Comparison of ENCODE assay signal across 27 mouse cellular contexts in genomic region chr2:170255997-170256396, GRCm38 (mm10).
DNase-seq lines count a peak whose midpoint lies in the region; ATAC-seq and TF ChIP-seq lines count a peak whose summit lies in the region.
"Had no signal": no experiment of that assay in that cellular context is flagged by ENCODE, and none has a peak within 500 bp of the region (broad histone marks: within the 10 kb centered on the region; RNA-seq: fewer than 3 reads in every experiment).

No protein-coding gene starts in this region.

- no peaks in the 10 kb centered on the region for H3K9me3 ChIP-seq in liver, embryonic 14.5 days (ENCODE audit: control insufficient read depth, low read length)
- H3K9me3 ChIP-seq in liver, embryonic 12.5 days (replicated peaks): no peaks in the 10 kb centered on the region
- H3K9me3 ChIP-seq: embryonic facial prominence, embryonic 13.5 days; embryonic facial prominence, embryonic 15.5 days; forebrain, embryonic 15.5 days had no signal

- no peaks in the 10 kb centered on the region for H3K36me3 ChIP-seq in liver, embryonic 14.5 days (replicated peaks; ENCODE audit: control insufficient read depth, insufficient read depth, low read depth)
- H3K36me3 ChIP-seq in liver, embryonic 12.5 days: no peaks in the 10 kb centered on the region
- no peaks in the 10 kb centered on the region for H3K36me3 ChIP-seq in testis, adult 2 months (ENCODE audit: control insufficient read depth, insufficient read depth, low read length)
- H3K36me3 ChIP-seq: embryonic facial prominence, embryonic 13.5 days; embryonic facial prominence, embryonic 15.5 days; forebrain, embryonic 15.5 days had no signal

- WGBS in liver, embryonic 14.5 days (ENCODE audit: insufficient replicate concordance): 76% methylated on average over 5 of the region's 5 CpGs
- 79% methylated on average over 5 of the region's 5 CpGs for WGBS in liver, embryonic 12.5 days (ENCODE audit: insufficient replicate concordance)

- no peak for DNase-seq in liver, embryonic 14.5 days (ENCODE audit: low read depth in 3 of 3, low spot score in 3 of 3)
- no peak for DNase-seq in testis, postnatal 14 days (ENCODE audit: low spot score)
- DNase-seq in R1 (ENCODE audit: low read depth, low spot score): peak; percentile 35
- DNase-seq in cerebellum, adult 9-11 months: no peak
- no peak for DNase-seq in layer of hippocampus, adult 9-11 months
- DNase-seq: adrenal gland, adult 8-10 months; adrenal gland, postnatal 14 days; adrenal gland, postnatal 36 days; B cell, adult 2 months; cerebellum, adult 11-12 months; cerebellum, adult 2 months; cerebellum, adult 9-10 months; cerebellum, postnatal 14 days; cerebellum, postnatal 36 days; embryo, embryonic 11 days; forebrain, postnatal 0 days had no signal

- H3K9ac ChIP-seq in liver, embryonic 14.5 days (replicated peaks): no peak overlapping the region
- H3K9ac ChIP-seq in liver, embryonic 12.5 days: no peak overlapping the region
- H3K9ac ChIP-seq: embryonic facial prominence, embryonic 13.5 days; embryonic facial prominence, embryonic 15.5 days; forebrain, embryonic 13.5 days; forebrain, embryonic 15.5 days; forebrain, postnatal 0 days had no signal

- ATAC-seq in liver, embryonic 14.5 days (ENCODE audit: insufficient read depth): no peak
- no peak for ATAC-seq in liver, embryonic 12.5 days
- ATAC-seq: activated CD4-positive, CD25-positive, alpha-beta regulatory T cell, adult 4 months; CD4-positive, CD25-positive, alpha-beta regulatory T cell, adult 4 months; forebrain, embryonic 13.5 days; forebrain, embryonic 15.5 days; forebrain, postnatal 0 days; Patski had no signal

- TF ChIP-seq POLR2A in testis, adult 2 months (IDR thresholded peaks at IDR 0.05; ENCODE audit: control insufficient read depth, low read depth, low read length): no peak
- TF ChIP-seq POLR2A in embryonic fibroblast, embryonic 13.5 days (IDR thresholded peaks at IDR 0.05; ENCODE audit: low read depth, low read length): no peak

- H3K4me3 ChIP-seq in liver, embryonic 14.5 days (ENCODE audit: insufficient read depth in 1 of 2, low read depth in 2 of 2, low read length in 2 of 2): no peak overlapping the region
- no peak overlapping the region for H3K4me3 ChIP-seq in liver, embryonic 12.5 days
- H3K4me3 ChIP-seq in testis, adult 2 months (ENCODE audit: control insufficient read depth, low read depth, low read length): no peak overlapping the region
- H3K4me3 ChIP-seq in embryonic fibroblast, embryonic 13.5 days (ENCODE audit: insufficient read depth, low read length): no peak overlapping the region
- H3K4me3 ChIP-seq: embryonic facial prominence, embryonic 13.5 days; embryonic facial prominence, embryonic 15.5 days; forebrain, embryonic 13.5 days; forebrain, embryonic 15.5 days had no signal

- no peak overlapping the region for H3K27ac ChIP-seq in liver, embryonic 14.5 days
- no peak overlapping the region for H3K27ac ChIP-seq in liver, embryonic 12.5 days
- H3K27ac ChIP-seq in testis, adult 2 months (ENCODE audit: control insufficient read depth, insufficient read depth, low read depth, low read length): no peak overlapping the region
- no peak overlapping the region for H3K27ac ChIP-seq in embryonic fibroblast, embryonic 13.5 days (ENCODE audit: insufficient read depth, low read length)
- H3K27ac ChIP-seq: embryonic facial prominence, embryonic 13.5 days; embryonic facial prominence, embryonic 15.5 days; forebrain, embryonic 13.5 days; forebrain, embryonic 15.5 days had no signal

- peaks cover 0 to 14% of the 10 kb centered on the region in 2 experiments; a peak in 2 of 4 replicates for H3K4me1 ChIP-seq in liver, embryonic 14.5 days (replicated peaks; ENCODE audit: control insufficient read depth in 2 of 2, insufficient read depth in 2 of 2, low read length in 1 of 2)
- peaks cover 19% of the 10 kb centered on the region for H3K4me1 ChIP-seq in liver, embryonic 12.5 days
- H3K4me1 ChIP-seq in testis, adult 2 months (ENCODE audit: control insufficient read depth, insufficient read depth, low read length): no peaks in the 10 kb centered on the region
- H3K4me1 ChIP-seq in embryonic fibroblast, embryonic 13.5 days (ENCODE audit: control insufficient read depth, insufficient read depth, low read length): peaks cover 6% of the 10 kb centered on the region; the same call in 1 of the 2 replicates
- H3K4me1 ChIP-seq: embryonic facial prominence, embryonic 15.5 days; forebrain, embryonic 15.5 days had no signal

- H3K4me2 ChIP-seq in liver, embryonic 14.5 days (ENCODE audit: low read depth): no peak overlapping the region
- H3K4me2 ChIP-seq in liver, embryonic 12.5 days: no peak overlapping the region
- H3K4me2 ChIP-seq: embryonic facial prominence, embryonic 13.5 days; embryonic facial prominence, embryonic 15.5 days; forebrain, embryonic 13.5 days; forebrain, embryonic 15.5 days had no signal

- 0 out of 2 replicates have a peak, but pooled peaks have one; percentile 9 for TF ChIP-seq CTCF in liver, embryonic 14.5 days (IDR thresholded peaks at IDR 0.05; ENCODE audit: low read depth)
- TF ChIP-seq CTCF in testis, adult 2 months (IDR thresholded peaks at IDR 0.05; ENCODE audit: control insufficient read depth, insufficient read depth, insufficient replicate concordance, low read depth, low read length): peak; percentile 66; the same call in 1 of the 2 replicates
- peak; percentile 2; the same call in 1 of the 2 replicates for TF ChIP-seq CTCF in embryonic fibroblast, embryonic 13.5 days (IDR thresholded peaks at IDR 0.05; ENCODE audit: borderline replicate concordance, insufficient read depth, low read length)

- TF ChIP-seq EP300 in liver, embryonic 14.5 days (IDR thresholded peaks at IDR 0.05; ENCODE audit: low read depth): no peak

- H3K27me3 ChIP-seq in liver, embryonic 14.5 days (ENCODE audit: control insufficient read depth, insufficient read depth, low read length): no peaks in the 10 kb centered on the region
- no peaks in the 10 kb centered on the region for H3K27me3 ChIP-seq in liver, embryonic 12.5 days (replicated peaks)
- no peaks in the 10 kb centered on the region for H3K27me3 ChIP-seq in testis, adult 2 months (ENCODE audit: control insufficient read depth, insufficient read depth, low read length)
- H3K27me3 ChIP-seq: CH12.LX; embryonic facial prominence, embryonic 13.5 days; embryonic facial prominence, embryonic 15.5 days; forebrain, embryonic 13.5 days; forebrain, embryonic 15.5 days; Patski had no signal

Comparison
In these comparisons a context has a peak if more than half of its experiments do, and no peak if none do; other contexts are left out.
1. CTCF ChIP-seq: peak in every context shown above with its lines; median percentile 66 in testis, adult 2 months; 9 in liver, embryonic 14.5 days; 2 in embryonic fibroblast, embryonic 13.5 days.